Comparison of ENCODE assay signal across 20 mouse cellular contexts in genomic region chr10:52293921-52294577, GRCm38 (mm10).
DNase-seq lines count a peak whose midpoint lies in the region; ATAC-seq and TF ChIP-seq lines count a peak whose summit lies in the region.
"Had no signal": no experiment of that assay in that cellular context is flagged by ENCODE, and none has a peak within 500 bp of the region (broad histone marks: within the 10 kb centered on the region; RNA-seq: fewer than 3 reads in every experiment).

No protein-coding gene starts in this region.

- no peak overlapping the region for H3K27ac ChIP-seq in heart, embryonic 12.5 days (ENCODE audit: poor library complexity, severe bottlenecking)
- no peak overlapping the region for H3K27ac ChIP-seq in lung, postnatal 0 days (ENCODE audit: low read length)
- H3K27ac ChIP-seq: embryonic facial prominence, embryonic 13.5 days; forebrain, embryonic 12.5 days; heart, embryonic 15.5 days; hindbrain, embryonic 12.5 days; hindbrain, postnatal 0 days had no signal

- 0 out of 2 replicates have a peak, but pooled peaks cover 2% of the 10 kb centered on the region for H3K36me3 ChIP-seq in heart, embryonic 12.5 days
- H3K36me3 ChIP-seq in lung, postnatal 0 days (ENCODE audit: insufficient read depth, low read length): no peaks in the 10 kb centered on the region
- H3K36me3 ChIP-seq: embryonic facial prominence, embryonic 13.5 days; forebrain, embryonic 12.5 days; heart, embryonic 15.5 days; hindbrain, embryonic 12.5 days had no signal

- H3K9me3 ChIP-seq in heart, embryonic 12.5 days (replicated peaks): no peaks in the 10 kb centered on the region
- no peaks in the 10 kb centered on the region for H3K9me3 ChIP-seq in lung, postnatal 0 days (ENCODE audit: low read length)
- H3K9me3 ChIP-seq: embryonic facial prominence, embryonic 13.5 days; forebrain, embryonic 12.5 days; heart, embryonic 15.5 days; hindbrain, embryonic 12.5 days had no signal

- no peak overlapping the region for H3K9ac ChIP-seq in heart, embryonic 12.5 days
- no peak overlapping the region for H3K9ac ChIP-seq in lung, postnatal 0 days (replicated peaks; ENCODE audit: low read depth)
- H3K9ac ChIP-seq: embryonic facial prominence, embryonic 13.5 days; forebrain, embryonic 12.5 days; heart, embryonic 15.5 days; hindbrain, embryonic 12.5 days had no signal

- H3K27me3 ChIP-seq in heart, embryonic 12.5 days (replicated peaks): no peaks in the 10 kb centered on the region
- H3K27me3 ChIP-seq in lung, postnatal 0 days (replicated peaks; ENCODE audit: insufficient read depth, low read length): no peaks in the 10 kb centered on the region
- H3K27me3 ChIP-seq: embryonic facial prominence, embryonic 13.5 days; forebrain, embryonic 12.5 days; heart, embryonic 15.5 days; hindbrain, embryonic 12.5 days had no signal

- DNase-seq in heart, adult 11 months: peak; percentile 94
- DNase-seq in heart, postnatal 10 days: no peak
- peak; percentile 25 to 78 for DNase-seq in heart, adult 9 months (ENCODE audit: low spot score in 2 of 2)
- peak; percentile 40 for DNase-seq in kidney, adult 9 months
- no peak for DNase-seq in kidney, postnatal 10 days
- DNase-seq in lung, postnatal 0 days (ENCODE audit: low spot score): peak; percentile 18
- no peak for DNase-seq in lung, postnatal 14 days
- DNase-seq: adrenal gland, postnatal 14 days; cerebellum, adult 18-20 months; cerebellum, adult 9-11 months; cerebellum, postnatal 36 days; gastrocnemius, postnatal 25 days; kidney, adult 11 months had no signal

- intact Hi-C loops in heart, postnatal 10 days (cut with DNase I): loop anchor here (2.0 kb wide), 2 partner anchors 15 kb away; no protein-coding TSS in a partner anchor

- TF ChIP-seq EP300 in lung, postnatal 0 days (IDR thresholded peaks at IDR 0.05): peak; percentile 57

- no peak for TF ChIP-seq CTCF in lung, postnatal 0 days (IDR thresholded peaks at IDR 0.05)

- peaks cover 13% of the 10 kb centered on the region for H3K4me1 ChIP-seq in heart, embryonic 12.5 days (replicated peaks)
- H3K4me1 ChIP-seq in lung, postnatal 0 days (ENCODE audit: insufficient read depth, low read depth, low read length): no peaks in the 10 kb centered on the region
- H3K4me1 ChIP-seq: embryonic facial prominence, embryonic 13.5 days; forebrain, embryonic 12.5 days; heart, embryonic 15.5 days; hindbrain, embryonic 12.5 days had no signal

- WGBS in heart, embryonic 12.5 days: 72% methylated on average over 4 of the region's 4 CpGs
- 60% methylated on average over 4 of the region's 4 CpGs for WGBS in lung, postnatal 0 days

- ATAC-seq in heart, embryonic 12.5 days (ENCODE audit: insufficient number of reproducible peaks, low FRiP score): no peak
- no peak for ATAC-seq in lung, postnatal 0 days
- ATAC-seq: forebrain, embryonic 16.5 days; hindbrain, postnatal 0 days had no signal

- no peak overlapping the region for H3K4me3 ChIP-seq in heart, embryonic 12.5 days
- H3K4me3 ChIP-seq in lung, postnatal 0 days (ENCODE audit: low read depth, low read length): no peak overlapping the region
- H3K4me3 ChIP-seq: embryonic facial prominence, embryonic 13.5 days; forebrain, embryonic 12.5 days; heart, embryonic 15.5 days; hindbrain, embryonic 12.5 days had no signal

- no peak overlapping the region for H3K4me2 ChIP-seq in heart, embryonic 12.5 days
- H3K4me2 ChIP-seq in lung, postnatal 0 days (replicated peaks; ENCODE audit: low read depth, low read length): no peak overlapping the region
- H3K4me2 ChIP-seq: embryonic facial prominence, embryonic 13.5 days; forebrain, embryonic 12.5 days; heart, embryonic 15.5 days; hindbrain, embryonic 12.5 days had no signal

Comparison
In these comparisons a context has a peak if more than half of its experiments do, and no peak if none do; other contexts are left out.
1. DNase-seq: peak in heart, adult 11 months (single experiment), heart, adult 9 months (2 of 2), kidney, adult 9 months (single experiment) and lung, postnatal 0 days (single experiment); none in heart, postnatal 10 days (0 of 2), kidney, postnatal 10 days (single experiment) and lung, postnatal 14 days (single experiment).